Mouse (Mus musculus): ENCODE data around the gene Zdhhc7. TPM values are rescaled to one million over a fixed set of nuclear protein-coding genes. Genes with fewer than 3 reads are reported as not detected.

The Zdhhc7 gene
- polyA plus RNA-seq, 1 experiment from 2014 or later = 32.1 TPM

- Histone ChIP-seq H3K27me3 (peaks cover 34% of the 10 kb centered on the region), H3K4me1 (peaks cover 16% of the 10 kb centered on the region), H3K9ac (replicated peaks) (peak overlapping the region; percentile 74), H3K9me3 (no peaks in the 10 kb centered on the region), H3K36me3 (no peaks in the 10 kb centered on the region), H3K4me3 (peak overlapping the region; percentile 73), H3K4me2 (replicated peaks) (peak overlapping the region; percentile 85), H3K27ac (replicated peaks) (peak overlapping the region; percentile 87)
- no peak; the same call in 1 of the 2 replicates for ATAC-seq (ENCODE audit: low FRiP score, low read depth)
- WGBS = 7% methylated on average over 10 of the region's 10 CpGs
Measured at GRCm38 (mm10) chr8:120113306-120113705, 12.0 kb upstream of the Zdhhc7 start.

DNA sequence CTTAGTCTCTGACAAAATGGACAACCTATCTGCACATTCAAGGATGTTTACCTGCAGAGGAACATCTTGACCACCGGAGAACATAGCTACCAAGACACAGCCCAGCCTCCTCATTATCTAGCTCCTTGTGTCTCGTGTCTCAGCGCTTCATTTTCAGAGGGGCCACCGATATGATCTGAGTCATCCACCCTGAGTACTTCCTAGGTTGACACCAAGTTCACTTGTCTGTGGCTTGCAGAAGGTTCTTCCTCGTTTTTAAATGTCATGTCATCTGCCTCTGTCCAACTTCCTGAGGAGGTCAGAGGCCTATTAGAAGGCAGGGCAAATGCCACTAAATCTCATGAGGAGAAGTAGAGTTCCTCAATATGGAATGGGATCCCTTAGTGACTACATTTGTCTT is 11.3 kb upstream of the Zdhhc7 start:
- no peak overlapping the region for H3K27ac ChIP-seq (replicated peaks)
- peaks cover 16% of the 10 kb centered on the region for H3K4me1 ChIP-seq
- no peak for ATAC-seq (ENCODE audit: low FRiP score, low read depth)
- H3K9me3 ChIP-seq = no peaks in the 10 kb centered on the region
- no peak overlapping the region for H3K4me2 ChIP-seq (replicated peaks)
- WGBS = 92% methylated on average over 5 of the region's 5 CpGs
- no peak overlapping the region for H3K4me3 ChIP-seq
- no peaks in the 10 kb centered on the region for H3K36me3 ChIP-seq
- H3K9ac ChIP-seq (replicated peaks) = no peak overlapping the region
- H3K27me3 ChIP-seq = peaks cover 34% of the 10 kb centered on the region

GRCm38 (mm10) chr8:120111382-120111781 is 10.1 kb upstream of the Zdhhc7 start:
- ATAC-seq (ENCODE audit: low FRiP score, low read depth) = no peak
- H3K4me3 ChIP-seq = no peak overlapping the region
- 58% methylated on average over 4 of the region's 4 CpGs for WGBS

GRCm38 (mm10) chr8:120110966-120111365 is 9.7 kb upstream of the Zdhhc7 start:
- no peak overlapping the region for H3K4me3 ChIP-seq
- no peak overlapping the region for H3K27ac ChIP-seq (replicated peaks)
- no peak for ATAC-seq (ENCODE audit: low FRiP score, low read depth)
- peaks cover 18% of the 10 kb centered on the region for H3K27me3 ChIP-seq
- H3K4me1 ChIP-seq = peaks cover 16% of the 10 kb centered on the region
- no peak overlapping the region for H3K9ac ChIP-seq (replicated peaks)
- 84% methylated on average over 4 of the region's 4 CpGs for WGBS
- no peaks in the 10 kb centered on the region for H3K9me3 ChIP-seq
- no peaks in the 10 kb centered on the region for H3K36me3 ChIP-seq
- no peak overlapping the region for H3K4me2 ChIP-seq (replicated peaks)

More at GRCm38 (mm10) chr8:120111382-120111781, 10.1 kb upstream of the Zdhhc7 start:
- no peaks in the 10 kb centered on the region for H3K36me3 ChIP-seq
- no peaks in the 10 kb centered on the region for H3K9me3 ChIP-seq
- no peak overlapping the region for H3K27ac ChIP-seq (replicated peaks)
- H3K9ac ChIP-seq (replicated peaks) = no peak overlapping the region
- H3K27me3 ChIP-seq = peaks cover 23% of the 10 kb centered on the region
- no peak overlapping the region for H3K4me2 ChIP-seq (replicated peaks)
- H3K4me1 ChIP-seq = peaks cover 16% of the 10 kb centered on the region

DNA sequence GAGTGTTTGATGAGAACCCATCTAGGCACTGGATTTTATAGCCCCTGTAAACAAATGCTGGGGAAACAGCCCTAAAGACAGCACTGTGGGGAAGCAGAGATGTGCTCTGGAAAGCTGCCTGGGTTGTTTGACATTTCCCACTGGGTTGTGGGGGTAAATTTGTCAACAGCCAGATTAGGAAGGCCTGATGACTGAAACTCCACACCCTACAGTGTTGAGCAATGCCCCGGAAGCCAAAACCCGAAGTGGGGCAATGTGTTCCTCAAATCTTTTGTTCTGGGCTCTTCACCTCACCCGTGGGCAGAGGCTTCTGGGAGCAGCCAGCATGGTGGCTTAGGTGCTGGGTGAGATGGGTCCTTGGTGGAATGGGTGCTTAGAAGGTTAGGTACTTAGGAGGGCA is 7.9 kb upstream of the Zdhhc7 start:
- H3K36me3 ChIP-seq = no peaks in the 10 kb centered on the region
- peaks cover under 1% of the 10 kb centered on the region; the same call in 1 of the 2 replicates for H3K27me3 ChIP-seq
- H3K9ac ChIP-seq (replicated peaks) = no peak overlapping the region
- no peaks in the 10 kb centered on the region for H3K9me3 ChIP-seq
- no peak overlapping the region for H3K4me2 ChIP-seq (replicated peaks)
- H3K4me3 ChIP-seq = no peak overlapping the region
- H3K4me1 ChIP-seq = peaks cover 8% of the 10 kb centered on the region
- no peak for ATAC-seq (ENCODE audit: low FRiP score, low read depth)
- WGBS = 70% methylated on average over 3 of the region's 3 CpGs
- 0 out of 2 replicates have a peak overlapping the region, but pooled peaks have one; percentile 25 for H3K27ac ChIP-seq (replicated peaks)

DNA sequence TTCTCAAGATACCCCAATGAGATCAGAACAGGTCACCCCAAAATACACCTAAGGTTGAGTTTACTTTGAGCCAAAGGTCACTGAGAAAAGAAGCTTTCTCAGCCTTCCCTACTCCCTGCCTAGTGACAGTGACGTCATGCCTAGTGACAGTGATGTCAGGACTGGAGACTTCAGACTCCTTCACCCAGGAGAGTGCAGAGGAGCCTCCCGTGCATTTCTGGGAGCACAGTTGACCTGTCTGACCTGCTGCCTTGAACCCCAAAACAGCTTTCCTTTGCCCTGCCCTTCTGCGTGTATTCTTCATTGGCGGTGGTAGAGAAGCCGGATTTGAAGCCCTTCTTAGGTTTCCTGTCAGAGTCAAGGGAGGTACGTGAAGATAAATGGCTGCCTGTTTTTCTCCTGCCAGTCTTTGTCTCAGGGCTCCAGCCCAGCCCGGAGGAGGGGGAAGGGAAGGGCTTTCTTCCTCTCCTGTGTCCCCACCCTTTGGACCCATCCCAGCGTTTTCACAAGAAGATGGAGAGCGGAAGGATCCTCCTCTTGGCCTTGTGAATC is 3.5 kb upstream of the Zdhhc7 start:
- Histone ChIP-seq H3K4me1 (peaks cover 22% of the 10 kb centered on the region), H3K4me3 (no peak overlapping the region), H3K36me3 (no peaks in the 10 kb centered on the region), H3K9ac (replicated peaks) (no peak overlapping the region), H3K27ac (replicated peaks) (no peak overlapping the region), H3K27me3 (no peaks in the 10 kb centered on the region; the same call in 1 of the 2 replicates), H3K4me2 (replicated peaks) (no peak overlapping the region), H3K9me3 (no peaks in the 10 kb centered on the region)
- WGBS = 74% methylated on average over 9 of the region's 9 CpGs
- no peak for ATAC-seq (ENCODE audit: low FRiP score, low read depth)

- 91% methylated on average over 9 of the region's 9 CpGs for WGBS
- Histone ChIP-seq H3K4me1 (peaks cover 30% of the 10 kb centered on the region), H3K4me2 (replicated peaks) (no peak overlapping the region), H3K4me3 (no peak overlapping the region), H3K36me3 (no peaks in the 10 kb centered on the region), H3K27ac (replicated peaks) (no peak overlapping the region), H3K9me3 (no peaks in the 10 kb centered on the region), H3K9ac (replicated peaks) (no peak overlapping the region), H3K27me3 (no peaks in the 10 kb centered on the region; the same call in 1 of the 2 replicates)
- ATAC-seq (ENCODE audit: low FRiP score, low read depth) = no peak
Measured at GRCm38 (mm10) chr8:120103916-120104315, 2.6 kb upstream of the Zdhhc7 start.

- Histone ChIP-seq H3K27me3 (no peaks in the 10 kb centered on the region), H3K9me3 (no peaks in the 10 kb centered on the region), H3K4me2 (replicated peaks) (peak overlapping the region; percentile 97), H3K9ac (replicated peaks) (peak overlapping the region; percentile 98), H3K4me3 (peak overlapping the region; percentile 99), H3K36me3 (no peaks in the 10 kb centered on the region), H3K4me1 (peaks cover 30% of the 10 kb centered on the region), H3K27ac (replicated peaks) (peak overlapping the region; percentile 90)
- WGBS = 7% methylated on average over 25 of the region's 25 CpGs
- ATAC-seq (ENCODE audit: low FRiP score, low read depth) = no peak
Measured at GRCm38 (mm10) chr8:120100388-120101067, 754 bp downstream of the Zdhhc7 start.

DNA sequence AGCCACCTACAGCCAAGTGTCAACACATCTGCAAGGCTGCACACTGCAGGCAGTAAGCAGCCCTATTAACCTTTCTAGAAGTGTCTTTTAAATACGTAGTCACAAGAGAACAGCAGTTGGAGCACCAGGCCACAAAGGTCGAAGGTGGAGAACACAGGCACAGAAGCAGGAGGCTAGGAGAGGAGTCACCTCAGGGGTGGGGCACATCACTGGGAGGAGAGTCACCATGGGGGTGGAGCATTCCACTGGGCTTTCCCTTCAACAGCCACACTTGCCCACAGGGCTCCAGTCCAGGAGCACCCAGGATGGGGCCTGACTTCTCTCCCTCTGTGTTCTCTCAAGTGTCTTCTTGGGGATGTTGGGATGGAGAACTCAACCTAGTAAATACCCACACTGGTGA is 4.8 kb downstream of the Zdhhc7 start:
- Histone ChIP-seq H3K9ac (replicated peaks) (no peak overlapping the region), H3K27ac (replicated peaks) (no peak overlapping the region), H3K36me3 (peaks cover 25% of the 10 kb centered on the region), H3K9me3 (no peaks in the 10 kb centered on the region), H3K27me3 (no peaks in the 10 kb centered on the region), H3K4me3 (no peak overlapping the region), H3K4me1 (peaks cover 19% of the 10 kb centered on the region), H3K4me2 (replicated peaks) (no peak overlapping the region)
- 80% methylated on average over 2 of the region's 2 CpGs for WGBS
- ATAC-seq (ENCODE audit: low FRiP score, low read depth) = no peak

GRCm38 (mm10) chr8:120094801-120095200 is 6.5 kb downstream of the Zdhhc7 start:
- peaks cover 40% of the 10 kb centered on the region for H3K36me3 ChIP-seq

GRCm38 (mm10) chr8:120093103-120093502 is 8.2 kb downstream of the Zdhhc7 start:
- H3K9ac ChIP-seq (replicated peaks) = no peak overlapping the region
- H3K27me3 ChIP-seq = no peaks in the 10 kb centered on the region
- no peak for ATAC-seq (ENCODE audit: low FRiP score, low read depth)
- H3K4me3 ChIP-seq = no peak overlapping the region
- no peak overlapping the region for H3K4me2 ChIP-seq (replicated peaks)
- H3K4me1 ChIP-seq = no peaks in the 10 kb centered on the region
- H3K27ac ChIP-seq (replicated peaks) = no peak overlapping the region
- no peaks in the 10 kb centered on the region for H3K9me3 ChIP-seq
- peaks cover 49% of the 10 kb centered on the region for H3K36me3 ChIP-seq
- WGBS = 99% methylated on average over 3 of the region's 3 CpGs

More at GRCm38 (mm10) chr8:120094801-120095200, 6.5 kb downstream of the Zdhhc7 start:
- no peak for ATAC-seq (ENCODE audit: low FRiP score, low read depth)
- Histone ChIP-seq H3K27ac (replicated peaks) (no peak overlapping the region), H3K9me3 (no peaks in the 10 kb centered on the region), H3K9ac (replicated peaks) (no peak overlapping the region), H3K4me1 (peaks cover 8% of the 10 kb centered on the region), H3K4me3 (no peak overlapping the region), H3K4me2 (replicated peaks) (no peak overlapping the region), H3K27me3 (no peaks in the 10 kb centered on the region)
- WGBS = 90% methylated on average over 10 of the region's 10 CpGs

GRCm38 (mm10) chr8:120091032-120091431 is 10.2 kb downstream of the Zdhhc7 start:
- no peak for ATAC-seq (ENCODE audit: low FRiP score, low read depth)
- Histone ChIP-seq H3K27me3 (no peaks in the 10 kb centered on the region), H3K9ac (replicated peaks) (no peak overlapping the region), H3K36me3 (peaks cover 69% of the 10 kb centered on the region), H3K4me2 (replicated peaks) (no peak overlapping the region), H3K27ac (replicated peaks) (no peak overlapping the region), H3K9me3 (no peaks in the 10 kb centered on the region), H3K4me1 (no peaks in the 10 kb centered on the region), H3K4me3 (no peak overlapping the region)
- 94% methylated on average over 3 of the region's 3 CpGs for whole genome bisulfite sequencing
